Mouse (Mus musculus): ENCODE measurements around the gene Draxin. TPM values are rescaled to one million over a fixed set of nuclear protein-coding genes. Genes with fewer than 3 reads are reported as not detected.

Gene Draxin
- total and polyA plus RNA-seq, 2 experiments from 2014 or later = 8.7 to 40.5 TPM

- Histone ChIP-seq H3K27me3 (ENCODE audit: insufficient read depth, low read length) (no peaks in the 10 kb centered on the region), H3K9me3 (ENCODE audit: low read length) (no peaks in the 10 kb centered on the region), H3K4me2 (ENCODE audit: low read depth) (no peak overlapping the region), H3K4me1 (ENCODE audit: insufficient read depth) (peaks cover 5% of the 10 kb centered on the region; the same call in 1 of the 2 replicates), H3K36me3 (ENCODE audit: insufficient read depth) (no peaks in the 10 kb centered on the region), H3K9ac (no peak overlapping the region), H3K27ac (ENCODE audit: low read depth, low read length) (no peak overlapping the region), H3K4me3 (ENCODE audit: low read depth, low read length) (no peak overlapping the region)
- no peak for DNase-seq
- TF ChIP-seq CTCF (IDR thresholded peaks at IDR 0.05; ENCODE audit: low read depth) = no peak
- ATAC-seq = no peak
- WGBS = 91% methylated on average over 11 of the region's 11 CpGs
These were observed 37.8 kb downstream of the Draxin start for GRCm38 (mm10) chr4:148092551-148093271.

GRCm38 (mm10) chr4:148091181-148091580 lies 39.3 kb downstream of the Draxin start:
- no peaks in the 10 kb centered on the region for H3K36me3 ChIP-seq (ENCODE audit: insufficient read depth)
- no peak overlapping the region for H3K9ac ChIP-seq
- H3K4me2 ChIP-seq (ENCODE audit: low read depth) = no peak overlapping the region
- peaks cover 5% of the 10 kb centered on the region; the same call in 1 of the 2 replicates for H3K4me1 ChIP-seq (ENCODE audit: insufficient read depth)
- ATAC-seq (no peak), DNase-seq (no peak)
- H3K27me3 ChIP-seq (ENCODE audit: insufficient read depth, low read length) = no peaks in the 10 kb centered on the region
- TF ChIP-seq CTCF (IDR thresholded peaks at IDR 0.05; ENCODE audit: low read depth) = no peak
- H3K4me3 ChIP-seq (ENCODE audit: low read depth, low read length) = no peak overlapping the region
- H3K27ac ChIP-seq (ENCODE audit: low read depth, low read length) = no peak overlapping the region
- H3K9me3 ChIP-seq (ENCODE audit: low read length) = no peaks in the 10 kb centered on the region
- WGBS = 95% methylated on average over 1 of the region's 1 CpGs

GRCm38 (mm10) chr4:148089166-148089565 lies 41.3 kb downstream of the Draxin start:
- no peak for TF ChIP-seq CTCF (IDR thresholded peaks at IDR 0.05; ENCODE audit: low read depth)
- H3K4me1 ChIP-seq (ENCODE audit: insufficient read depth) = peaks cover 5% of the 10 kb centered on the region; the same call in 1 of the 2 replicates
- H3K36me3 ChIP-seq (ENCODE audit: insufficient read depth) = no peaks in the 10 kb centered on the region
- H3K9ac ChIP-seq = no peak overlapping the region
- H3K9me3 ChIP-seq (ENCODE audit: low read length) = no peaks in the 10 kb centered on the region
- no peak overlapping the region for H3K4me2 ChIP-seq (ENCODE audit: low read depth)
- DNase-seq = no peak
- H3K27ac ChIP-seq (ENCODE audit: low read depth, low read length) = no peak overlapping the region; the same call in 1 of the 2 replicates
- no peak overlapping the region for H3K4me3 ChIP-seq (ENCODE audit: low read depth, low read length)
- ATAC-seq = no peak
- WGBS = 59% methylated on average over 4 of the region's 4 CpGs
- no peaks in the 10 kb centered on the region for H3K27me3 ChIP-seq (ENCODE audit: insufficient read depth, low read length)

GRCm38 (mm10) chr4:148087907-148088527 lies 42.5 kb downstream of the Draxin start, which contains the start of gene Agtrap:
Agtrap (minus strand) TSS chr4:148088031.
- H3K27me3 ChIP-seq (ENCODE audit: insufficient read depth, low read length) = no peaks in the 10 kb centered on the region
- H3K4me3 ChIP-seq (ENCODE audit: low read depth, low read length) = peak within 1 kb of the TSS; percentile 46
- peak within 1 kb of the TSS; percentile 90 for H3K4me2 ChIP-seq (ENCODE audit: low read depth)
- H3K4me1 ChIP-seq (ENCODE audit: insufficient read depth) = peaks cover 5% of the 10 kb centered on the region; the same call in 1 of the 2 replicates
- H3K27ac ChIP-seq (ENCODE audit: low read depth, low read length) = peak within 1 kb of the TSS; percentile 57
- TF ChIP-seq CTCF (IDR thresholded peaks at IDR 0.05; ENCODE audit: low read depth) = no peak
- H3K9me3 ChIP-seq (ENCODE audit: low read length) = no peaks in the 10 kb centered on the region
- H3K9ac ChIP-seq = peak within 1 kb of the TSS; percentile 50
- WGBS = 4% methylated on average over 34 of the region's 34 CpGs
- ATAC-seq (peak; percentile 97), DNase-seq (peak; percentile 95)
- H3K36me3 ChIP-seq (ENCODE audit: insufficient read depth) = no peaks in the 10 kb centered on the region

- WGBS = 6% methylated on average over 28 of the region's 30 CpGs
- H3K27ac ChIP-seq (ENCODE audit: low read depth, low read length) = peak overlapping the region; percentile 57; the same call in 1 of the 2 replicates
These were observed 43.2 kb downstream of the Draxin start for GRCm38 (mm10) chr4:148087091-148087906.

GRCm38 (mm10) chr4:148085907-148086305 lies 44.6 kb downstream of the Draxin start:
- TF ChIP-seq CTCF (IDR thresholded peaks at IDR 0.05; ENCODE audit: low read depth) = no peak
- Histone ChIP-seq H3K4me1 (ENCODE audit: insufficient read depth) (peaks cover 5% of the 10 kb centered on the region; the same call in 1 of the 2 replicates), H3K4me2 (ENCODE audit: low read depth) (no peak overlapping the region), H3K4me3 (ENCODE audit: low read depth, low read length) (no peak overlapping the region), H3K9me3 (ENCODE audit: low read length) (no peaks in the 10 kb centered on the region), H3K9ac (no peak overlapping the region), H3K36me3 (ENCODE audit: insufficient read depth) (no peaks in the 10 kb centered on the region), H3K27me3 (ENCODE audit: insufficient read depth, low read length) (no peaks in the 10 kb centered on the region), H3K27ac (ENCODE audit: low read depth, low read length) (no peak overlapping the region)
- 77% methylated on average over 3 of the region's 3 CpGs for WGBS
- ATAC-seq (no peak), DNase-seq (no peak)

More at GRCm38 (mm10) chr4:148087091-148087906, 43.2 kb downstream of the Draxin start:
- no peaks in the 10 kb centered on the region for H3K36me3 ChIP-seq (ENCODE audit: insufficient read depth)
- DNase-seq (no peak), ATAC-seq (peak; percentile 23)
- peaks cover 5% of the 10 kb centered on the region; the same call in 1 of the 2 replicates for H3K4me1 ChIP-seq (ENCODE audit: insufficient read depth)
- peak overlapping the region; percentile 90 for H3K4me2 ChIP-seq (ENCODE audit: low read depth)
- H3K27me3 ChIP-seq (ENCODE audit: insufficient read depth, low read length) = no peaks in the 10 kb centered on the region
- peak overlapping the region; percentile 46 for H3K4me3 ChIP-seq (ENCODE audit: low read depth, low read length)
- no peak for TF ChIP-seq CTCF (IDR thresholded peaks at IDR 0.05; ENCODE audit: low read depth)
- H3K9ac ChIP-seq = peak overlapping the region; percentile 50
- H3K9me3 ChIP-seq (ENCODE audit: low read length) = no peaks in the 10 kb centered on the region
